Mouse (Mus musculus): Measurements from ENCODE around the gene Gm12248.

Gm12248 gene

GRCm38 (mm10) chr11:58033635-58034034, 59.3 kb downstream of the Gm12248 start:
- DNase-seq (ENCODE audit: low read depth, low spot score), result no peak

- DNase-seq (ENCODE audit: low read depth, low spot score), result no peak
These were observed 61.8 kb downstream of the Gm12248 start for GRCm38 (mm10) chr11:58031176-58031575.

DNA sequence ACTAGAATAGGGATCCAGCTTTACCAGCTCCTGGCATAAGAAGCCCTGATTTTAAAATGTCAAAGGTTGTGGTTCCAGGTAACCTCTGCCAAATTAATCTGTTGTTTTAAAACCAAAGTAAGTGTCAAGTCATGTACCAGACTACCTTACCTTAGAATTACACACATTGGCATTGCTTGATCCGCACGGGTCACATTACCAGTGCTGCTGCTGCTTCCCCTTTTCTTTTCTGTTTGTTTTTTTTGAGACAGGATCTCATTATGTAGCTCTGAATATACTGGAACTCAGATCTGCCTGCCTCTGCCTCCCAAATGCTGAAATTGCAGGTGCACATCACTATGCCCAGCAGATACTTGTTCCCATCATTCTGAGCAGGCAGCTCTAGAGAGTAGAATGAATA, 63.1 kb downstream of the Gm12248 start:
- no peak for DNase-seq (ENCODE audit: low read depth, low spot score)

GRCm38 (mm10) chr11:58028981-58029380, 64.0 kb downstream of the Gm12248 start:
- DNase-seq (ENCODE audit: low read depth, low spot score), result no peak

- no peak for DNase-seq (ENCODE audit: low read depth, low spot score)
These were observed 66.1 kb downstream of the Gm12248 start for GRCm38 (mm10) chr11:58026860-58027259.

DNA sequence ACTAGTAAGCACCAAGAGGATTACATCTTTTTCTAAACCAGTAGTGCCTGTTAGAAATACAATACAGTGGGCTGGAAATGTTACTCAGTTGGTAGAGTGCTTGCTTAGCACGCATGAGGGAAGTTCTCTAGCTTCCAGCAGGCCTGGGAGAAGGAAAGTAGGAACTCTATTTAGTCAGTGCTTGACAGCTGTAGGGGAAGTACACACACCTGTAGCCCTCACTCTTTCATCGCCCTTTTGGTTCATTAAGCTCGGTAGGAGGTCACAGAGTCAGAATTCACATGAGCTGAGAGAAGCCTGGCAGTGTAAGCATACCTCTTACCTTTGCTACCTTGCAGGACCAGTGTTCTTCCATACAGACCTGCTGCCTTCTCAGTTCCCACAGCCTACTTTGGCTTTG, 66.6 kb downstream of the Gm12248 start:
- DNase-seq (ENCODE audit: low read depth, low spot score), result no peak

GRCm38 (mm10) chr11:58025881-58026280, 67.1 kb downstream of the Gm12248 start:
- DNase-seq (ENCODE audit: low read depth, low spot score), result no peak

- DNase-seq (ENCODE audit: low read depth, low spot score), result no peak
These were observed 68.3 kb downstream of the Gm12248 start for GRCm38 (mm10) chr11:58024671-58025070.

- no peak for DNase-seq (ENCODE audit: low read depth, low spot score)
These were observed 68.7 kb downstream of the Gm12248 start for GRCm38 (mm10) chr11:58024271-58024670.

DNA sequence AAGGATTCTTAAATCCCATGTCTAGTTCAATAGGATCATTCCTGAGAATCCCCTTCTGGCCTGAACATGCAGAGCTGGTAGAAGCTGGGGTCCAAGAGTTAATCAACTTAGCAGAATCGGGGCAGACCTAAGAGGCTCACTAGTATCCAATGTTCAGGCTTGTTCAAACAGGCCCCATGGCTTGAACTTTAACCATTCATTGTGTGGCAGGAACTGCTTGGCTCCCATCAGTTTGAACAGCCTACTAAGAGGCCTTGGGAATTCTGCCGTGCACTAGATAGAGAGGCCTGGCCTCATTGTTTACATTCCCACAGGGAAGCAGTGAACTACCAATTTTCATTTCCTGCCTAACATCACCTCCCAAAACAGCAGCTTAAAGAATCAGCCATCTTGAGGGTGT, 71.3 kb downstream of the Gm12248 start:
- no peak for DNase-seq (ENCODE audit: low read depth, low spot score)

DNA sequence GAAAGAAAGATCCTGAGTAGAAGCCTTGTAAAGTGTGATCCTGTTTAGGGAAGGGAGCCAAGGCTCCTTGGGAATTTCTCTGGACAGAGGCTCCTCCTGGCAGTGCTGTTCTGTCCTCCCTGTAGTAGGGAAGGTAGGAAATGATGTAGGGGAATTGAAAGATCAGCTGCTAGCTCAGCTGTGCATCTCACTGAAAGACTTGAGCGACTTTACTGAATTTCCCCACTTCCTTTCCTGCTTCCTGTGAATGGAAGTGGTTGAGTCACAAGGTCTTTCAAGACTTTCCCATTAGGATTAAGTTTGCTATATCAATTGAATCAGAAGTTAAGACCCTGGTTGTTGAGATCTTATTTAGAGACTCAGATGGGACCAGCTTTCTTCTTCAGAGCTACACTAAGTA, 71.8 kb downstream of the Gm12248 start:
- DNase-seq (ENCODE audit: low read depth, low spot score), result no peak

GRCm38 (mm10) chr11:58018701-58019100, 74.2 kb downstream of the Gm12248 start:
- no peak for DNase-seq (ENCODE audit: low read depth, low spot score)

GRCm38 (mm10) chr11:58018287-58018686, 74.6 kb downstream of the Gm12248 start:
- DNase-seq (ENCODE audit: low read depth, low spot score), result no peak

DNA sequence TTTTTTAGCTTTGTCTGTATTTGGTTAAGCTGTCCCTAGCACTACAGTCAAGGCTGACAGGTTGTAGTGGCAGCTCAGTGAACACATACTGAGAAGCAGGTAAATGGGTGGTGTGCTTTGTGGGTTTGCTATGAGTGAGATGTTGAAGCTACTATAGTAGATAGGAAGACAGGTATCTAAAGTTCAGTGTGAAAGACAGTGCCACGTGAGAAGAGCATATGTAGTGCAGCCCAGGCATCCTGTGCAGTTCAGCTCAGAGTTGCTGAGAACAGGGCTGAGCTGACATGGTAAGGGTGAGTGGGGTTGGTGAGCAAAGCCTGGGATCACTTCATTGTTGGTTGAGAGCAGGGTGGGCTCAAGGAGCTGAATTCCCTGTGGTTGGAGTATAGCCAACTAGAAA, 75.5 kb downstream of the Gm12248 start:
- no peak for DNase-seq (ENCODE audit: low read depth, low spot score)

DNA sequence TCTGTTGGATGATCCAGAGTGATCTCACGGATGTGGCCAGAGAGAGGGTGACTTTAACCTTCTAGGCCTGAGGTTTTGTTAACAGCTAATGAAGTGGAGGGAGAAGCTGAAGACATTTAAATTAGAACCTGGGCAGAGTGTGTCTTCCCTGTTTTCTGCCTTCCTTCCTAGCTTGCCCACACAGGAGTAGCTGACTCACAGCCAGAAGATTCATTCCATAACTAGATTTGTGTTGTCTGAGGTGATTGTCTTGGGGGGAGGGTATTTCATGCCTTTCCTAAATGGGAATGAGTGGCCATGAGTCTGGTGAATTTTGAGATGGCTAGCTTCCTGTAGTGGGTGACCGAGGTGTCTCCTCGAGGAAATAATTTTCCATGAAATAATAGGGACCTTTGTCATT, 76.6 kb downstream of the Gm12248 start:
- no peak for DNase-seq (ENCODE audit: low read depth, low spot score)

- DNase-seq (ENCODE audit: low read depth, low spot score), result no peak
These were observed 77.6 kb downstream of the Gm12248 start for GRCm38 (mm10) chr11:58015339-58015738.

DNA sequence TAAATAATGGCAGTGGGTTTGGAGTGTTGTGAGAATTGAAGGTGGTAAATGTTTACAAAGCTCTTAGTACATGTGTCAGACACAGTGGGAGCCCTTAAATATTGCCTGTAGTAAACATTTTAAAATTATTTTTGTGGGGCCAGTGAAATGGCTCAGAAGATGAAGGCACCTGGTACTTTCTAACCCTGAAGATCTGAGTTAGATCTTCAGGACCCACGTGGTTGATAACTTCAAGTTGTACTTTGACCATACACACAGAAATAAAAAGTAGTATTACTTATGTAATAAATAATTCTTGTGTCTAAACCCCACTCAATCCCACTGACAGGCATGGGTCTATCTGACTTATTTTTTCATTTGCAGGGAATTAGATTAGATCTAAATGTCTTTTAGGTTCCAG, 78.3 kb downstream of the Gm12248 start:
- no peak for DNase-seq (ENCODE audit: low read depth, low spot score)
